Mouse (Mus musculus) midbrain, embryonic 13.5 days (tissue): ENCODE results near the gene Rad18. TPM values are rescaled to one million over a fixed set of nuclear protein-coding genes. Genes with fewer than 3 reads are reported as not detected.
A peak's percentile ranks its signal among the peaks of the same experiment; 100 is the strongest.

ENCODE experiments used
- ATAC-seq: fragments of 200-750 bp; cut with Nextera tagmentation; 2 replicates; pipeline ENCODE4 v1.8.0; 2017; ENCODE audit warnings: mild to moderate bottlenecking, moderate TSS enrichment, moderate library complexity
- H3K27ac ChIP-seq: fragments of 300-500 bp; sonication (generic); 2 replicates; pipeline ENCODE4 v1.5.1; 2015; ENCODE audit warnings: inconsistent platforms, mild to moderate bottlenecking, moderate library complexity
- H3K27me3 ChIP-seq: fragments of 300-500 bp; sonication (generic); 2 replicates; pipeline ENCODE4 v1.6.1; 2015; ENCODE audit warnings: mild to moderate bottlenecking, inconsistent platforms
- H3K36me3 ChIP-seq: fragments of 300-500 bp; sonication (generic); 2 replicates; pipeline ENCODE4 v1.6.1; 2015; ENCODE audit warnings: mild to moderate bottlenecking, inconsistent platforms
- H3K4me1 ChIP-seq: fragments of 300-500 bp; sonication (generic); replicated peaks from 2 replicates; pipeline ENCODE4 v1.6.1; 2015; ENCODE audit warnings: inconsistent platforms
- H3K4me2 ChIP-seq: fragments of 300-500 bp; sonication (generic); replicated peaks from 2 replicates; pipeline ENCODE4 v1.6.1; 2015; ENCODE audit warnings: moderate library complexity, mild to moderate bottlenecking, inconsistent platforms
- H3K4me3 ChIP-seq: fragments of 300-500 bp; sonication (generic); replicated peaks from 2 replicates; pipeline ENCODE4 v1.5.1; 2015; ENCODE audit warnings: mild to moderate bottlenecking, inconsistent platforms
- H3K9ac ChIP-seq: fragments of 300-500 bp; sonication (generic); replicated peaks from 2 replicates; pipeline ENCODE4 v1.6.1; 2015; ENCODE audit warnings: mild to moderate bottlenecking, inconsistent platforms
- H3K9me3 ChIP-seq: fragments of 300-500 bp; sonication (generic); 2 replicates; pipeline ENCODE4 v1.6.1; 2016; ENCODE audit warnings: mild to moderate bottlenecking, inconsistent platforms
- WGBS: fragments of 180-500 bp; shearing (Covaris S2); methylation state at CpG from one replicate; pipeline ENCODE4 v1.1.7; 2015; 5-methylcytosine and 5-hydroxymethylcytosine counted together
- polyA plus RNA-seq: library from polyadenylated mRNA; unstranded; fragments of >200 nt; fragmentation: Nextera tagmentation; extraction: Ambion mirVana; gene quantifications from 2 replicates; pipeline ENCODE4 v1.2.1, GENCODE M21; 2015

Rad18 gene
- 18.6 and 19.5 TPM in 2 replicates for polyA plus RNA-seq

DNA sequence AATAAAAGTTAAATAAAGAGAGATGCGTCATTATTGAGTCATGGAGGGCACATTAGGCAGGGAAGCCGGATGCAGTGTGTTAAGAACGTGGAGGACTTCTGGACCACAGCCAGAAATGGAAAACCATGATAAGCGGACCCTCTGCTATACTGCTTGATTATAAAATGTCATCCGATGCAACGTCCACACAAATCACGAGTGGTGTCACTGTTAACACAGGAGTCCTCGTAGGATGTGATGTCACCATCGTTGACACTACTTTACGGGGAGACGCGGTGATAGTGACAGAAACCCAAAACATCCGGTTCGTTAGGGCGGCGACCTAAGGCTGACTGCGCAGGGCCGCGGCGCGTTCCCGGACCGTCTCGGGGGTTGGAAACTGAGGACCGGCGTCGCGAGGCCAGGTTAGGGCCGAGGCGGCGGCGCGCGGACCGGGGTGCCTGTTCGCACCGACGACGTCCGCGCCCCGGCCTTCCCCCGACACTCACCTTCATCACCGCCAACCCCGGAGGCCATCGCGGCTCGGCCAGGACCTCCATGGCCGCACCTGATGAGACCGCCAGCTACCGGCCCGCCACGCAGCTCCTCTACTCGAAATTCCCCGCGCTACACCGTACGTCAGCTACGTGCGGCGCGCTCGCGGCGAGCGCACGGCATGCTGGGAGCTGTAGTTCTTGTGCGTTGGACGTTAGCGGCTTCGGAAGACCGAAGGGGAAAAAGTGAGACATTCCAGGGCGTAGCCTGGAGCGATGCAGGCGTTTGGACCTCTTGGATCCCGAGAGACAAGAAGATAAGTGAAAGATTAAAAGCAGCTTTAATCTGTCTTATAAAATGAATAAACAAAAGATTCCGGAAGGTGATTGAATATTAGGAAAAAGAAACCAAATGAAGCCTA lies at the start of gene Rad18:
TSS of gene Rad18 (minus strand) at position 631 of the 895 bp plus-strand sequence.
- Histone ChIP-seq H3K4me1 (peaks cover 16% of the 10 kb centered on the region), H3K27ac (no peak within 1 kb of the TSS), H3K9ac (peak within 1 kb of the TSS; percentile 63), H3K4me3 (peak within 1 kb of the TSS; percentile 74), H3K9me3 (no peaks in the 10 kb centered on the region), H3K27me3 (no peaks in the 10 kb centered on the region), H3K36me3 (no peaks in the 10 kb centered on the region), H3K4me2 (peak within 1 kb of the TSS; percentile 82)
- peak; percentile 96 for ATAC-seq
- under 1% methylated on average over 77 of the region's 77 CpGs for WGBS

DNA sequence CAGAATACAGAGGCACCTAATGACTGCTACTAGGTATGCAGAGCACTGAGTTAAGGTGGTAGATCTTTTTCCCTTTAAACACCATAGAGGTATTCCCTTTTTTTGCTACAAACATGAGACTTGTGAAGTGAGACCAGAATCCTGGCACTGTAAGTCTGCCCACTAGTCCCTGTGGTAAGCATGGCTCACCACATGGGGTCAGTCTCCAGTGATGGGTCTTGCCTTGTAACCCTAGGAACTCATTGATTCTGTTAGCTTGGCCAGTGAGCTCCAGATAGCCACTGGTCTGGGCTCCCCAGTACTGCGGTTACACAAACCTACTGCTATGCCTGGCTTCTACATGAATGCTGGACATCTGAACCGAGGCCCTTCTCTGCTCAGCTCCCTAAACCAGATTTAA lies 45.8 kb upstream of the Rad18 start:
- Histone ChIP-seq H3K27ac (no peak overlapping the region), H3K9ac (no peak overlapping the region), H3K9me3 (no peaks in the 10 kb centered on the region), H3K4me1 (no peaks in the 10 kb centered on the region), H3K36me3 (peaks cover 96% of the 10 kb centered on the region), H3K27me3 (no peaks in the 10 kb centered on the region), H3K4me3 (no peak overlapping the region), H3K4me2 (no peak overlapping the region)
- 92% methylated on average over 2 of the region's 2 CpGs for WGBS
- 0 out of 2 replicates have a peak, but pooled peaks have one; percentile 30 for ATAC-seq

DNA sequence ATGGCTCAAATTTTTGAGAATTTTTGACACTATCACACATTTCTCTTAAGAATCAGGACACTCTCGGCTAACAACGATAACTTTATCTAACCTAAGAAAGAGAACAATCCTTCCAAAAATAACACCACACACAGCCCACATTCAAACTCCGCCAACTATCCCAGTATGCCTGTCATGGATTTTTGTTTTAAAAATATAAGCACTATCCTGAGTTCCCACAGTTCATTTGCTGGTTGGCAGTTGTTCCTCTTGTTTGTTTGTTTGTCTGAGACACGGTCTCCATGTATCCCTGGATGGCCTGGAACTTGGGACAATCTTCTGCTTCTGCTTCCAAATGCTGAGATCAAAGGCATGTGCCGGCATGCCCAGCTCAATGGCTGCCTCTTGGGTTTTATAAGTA lies 45.3 kb upstream of the Rad18 start:
- WGBS = 92% methylated on average over 5 of the region's 5 CpGs
- no peak for ATAC-seq
- H3K27ac ChIP-seq = no peak overlapping the region
- no peaks in the 10 kb centered on the region for H3K9me3 ChIP-seq
- no peaks in the 10 kb centered on the region for H3K4me1 ChIP-seq
- H3K4me3 ChIP-seq = no peak overlapping the region
- H3K36me3 ChIP-seq = peaks cover 97% of the 10 kb centered on the region
- no peaks in the 10 kb centered on the region for H3K27me3 ChIP-seq
- no peak overlapping the region for H3K9ac ChIP-seq
- H3K4me2 ChIP-seq = no peak overlapping the region

DNA sequence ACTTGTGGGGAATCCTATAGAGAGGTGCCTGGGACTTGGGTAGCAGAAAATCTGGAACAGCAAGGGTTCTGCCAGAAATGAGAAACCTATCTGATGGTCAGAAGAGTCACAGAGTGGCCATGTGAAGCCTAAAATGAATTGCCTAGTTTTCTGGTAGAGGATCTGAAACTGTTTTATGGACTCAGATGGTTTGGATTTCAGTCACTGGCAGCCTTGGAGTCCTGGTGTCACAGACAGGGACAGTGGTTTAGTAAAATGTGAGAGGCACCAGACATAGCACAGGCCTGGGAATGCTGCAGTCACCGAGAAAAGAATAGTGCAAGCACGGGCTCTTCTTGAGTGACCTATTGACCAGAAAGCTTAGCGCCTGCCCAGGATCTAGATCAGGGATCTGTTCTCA lies 43.1 kb upstream of the Rad18 start:
- WGBS = 94% methylated on average over 3 of the region's 3 CpGs

DNA sequence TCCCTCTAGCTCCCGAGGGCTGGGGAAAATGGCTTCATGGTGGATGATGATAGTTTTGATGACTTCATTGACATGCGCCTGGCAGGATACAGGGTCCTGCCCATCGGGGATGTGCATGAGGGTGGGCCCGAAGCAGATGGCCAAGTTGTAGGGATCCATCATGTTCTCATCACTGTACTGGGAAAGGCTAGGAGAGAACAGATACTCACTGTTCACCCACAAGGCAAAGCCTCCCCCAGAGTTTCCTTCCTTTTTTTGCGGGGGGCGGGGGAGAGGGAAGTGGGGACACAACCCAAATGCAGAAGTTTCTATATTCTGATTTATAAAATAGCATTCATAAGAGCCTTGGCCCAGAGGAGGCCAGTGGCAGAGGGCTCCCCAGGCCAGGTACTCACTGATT lies 42.4 kb upstream of the Rad18 start:
- Histone ChIP-seq H3K27ac (no peak overlapping the region), H3K4me3 (no peak overlapping the region), H3K36me3 (peaks cover 95% of the 10 kb centered on the region), H3K27me3 (no peaks in the 10 kb centered on the region), H3K4me2 (no peak overlapping the region), H3K9me3 (no peaks in the 10 kb centered on the region), H3K4me1 (no peaks in the 10 kb centered on the region), H3K9ac (no peak overlapping the region)
- no peak for ATAC-seq
- WGBS = 83% methylated on average over 6 of the region's 6 CpGs

More for the DNA sequence above, 43.1 kb upstream of the Rad18 start:
- Histone ChIP-seq H3K9ac (no peak overlapping the region), H3K4me1 (no peaks in the 10 kb centered on the region), H3K4me3 (no peak overlapping the region), H3K27me3 (no peaks in the 10 kb centered on the region), H3K27ac (no peak overlapping the region), H3K4me2 (no peak overlapping the region), H3K9me3 (no peaks in the 10 kb centered on the region), H3K36me3 (peaks cover 96% of the 10 kb centered on the region)
- ATAC-seq = no peak

DNA sequence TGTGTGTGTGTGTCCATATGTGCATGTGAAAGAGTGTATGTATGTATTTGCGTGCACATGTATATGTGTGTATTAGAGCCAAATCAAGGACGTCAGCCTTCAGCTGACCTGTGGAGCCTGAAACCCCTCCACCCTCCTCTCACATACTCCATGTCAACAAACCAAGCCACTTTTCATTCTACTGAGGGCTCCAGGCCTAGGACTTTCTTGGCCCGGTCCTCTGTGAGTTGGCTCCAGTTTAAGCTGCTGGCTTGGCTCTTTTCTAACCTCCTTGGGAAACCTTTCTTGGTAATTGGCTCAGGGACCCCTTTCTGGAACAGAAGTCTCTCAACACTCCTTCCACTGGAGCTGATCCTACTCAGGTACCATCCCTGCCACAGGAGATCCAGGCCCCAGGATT lies 40.0 kb upstream of the Rad18 start:
- H3K9me3 ChIP-seq = no peaks in the 10 kb centered on the region
- no peak overlapping the region for H3K4me2 ChIP-seq
- H3K27ac ChIP-seq = no peak overlapping the region
- no peak for ATAC-seq
- peaks cover 95% of the 10 kb centered on the region for H3K36me3 ChIP-seq
- no peaks in the 10 kb centered on the region for H3K4me1 ChIP-seq
- 94% methylated on average over 3 of the region's 3 CpGs for WGBS
- no peak overlapping the region for H3K4me3 ChIP-seq
- H3K27me3 ChIP-seq = no peaks in the 10 kb centered on the region
- no peak overlapping the region for H3K9ac ChIP-seq

DNA sequence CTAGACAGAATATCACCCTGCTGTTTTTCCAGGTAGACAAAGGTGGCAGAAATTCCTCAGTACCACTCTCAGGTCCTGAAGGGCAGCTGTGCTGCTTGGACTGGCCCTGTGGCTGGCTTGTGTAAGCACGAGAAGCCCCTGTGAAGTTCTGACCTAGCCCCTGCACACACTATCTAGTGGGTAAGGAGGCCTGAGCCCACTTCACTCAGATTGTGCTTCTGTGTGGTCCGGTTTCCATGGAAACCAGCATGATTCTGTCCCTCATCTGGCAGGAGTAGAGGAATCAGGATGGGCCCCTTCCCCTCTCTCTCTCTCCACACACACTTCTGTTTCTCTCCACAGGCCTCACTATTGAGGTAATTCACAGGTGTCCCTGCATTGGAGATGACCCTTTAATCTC lies 38.6 kb upstream of the Rad18 start:
- Histone ChIP-seq H3K9ac (no peak overlapping the region), H3K27me3 (no peaks in the 10 kb centered on the region), H3K4me1 (peaks cover 3% of the 10 kb centered on the region), H3K9me3 (no peaks in the 10 kb centered on the region), H3K36me3 (peaks cover 96% of the 10 kb centered on the region), H3K4me2 (no peak overlapping the region), H3K4me3 (no peak overlapping the region), H3K27ac (no peak overlapping the region)
- 53% methylated on average over 2 of the region's 2 CpGs for WGBS
- peak; percentile 55; the same call in 1 of the 2 replicates for ATAC-seq

DNA sequence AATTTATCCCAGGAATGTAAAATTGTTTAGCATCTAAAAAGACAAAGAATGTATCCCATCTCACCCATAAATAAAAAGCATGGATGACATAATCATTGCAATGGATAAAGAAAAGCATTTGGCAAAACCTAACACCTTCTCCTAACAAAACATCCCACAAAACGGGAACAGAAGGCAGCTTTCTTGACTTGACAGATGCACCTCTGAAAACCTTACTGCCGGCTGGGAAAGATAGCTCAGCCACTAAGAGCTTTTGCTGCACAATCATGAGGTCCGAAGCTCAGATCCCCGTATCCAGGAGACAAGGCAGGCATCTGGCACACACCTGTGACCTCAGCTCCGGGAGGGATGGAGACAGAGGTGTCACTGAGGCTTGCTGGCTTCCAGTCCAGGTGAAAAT lies 37.5 kb upstream of the Rad18 start:
- Histone ChIP-seq H3K27ac (no peak overlapping the region), H3K4me3 (no peak overlapping the region), H3K4me1 (peaks cover 14% of the 10 kb centered on the region), H3K9me3 (no peaks in the 10 kb centered on the region), H3K27me3 (no peaks in the 10 kb centered on the region), H3K36me3 (peaks cover 93% of the 10 kb centered on the region), H3K9ac (no peak overlapping the region), H3K4me2 (no peak overlapping the region)
- WGBS = 86% methylated on average over 5 of the region's 5 CpGs
- no peak for ATAC-seq

DNA sequence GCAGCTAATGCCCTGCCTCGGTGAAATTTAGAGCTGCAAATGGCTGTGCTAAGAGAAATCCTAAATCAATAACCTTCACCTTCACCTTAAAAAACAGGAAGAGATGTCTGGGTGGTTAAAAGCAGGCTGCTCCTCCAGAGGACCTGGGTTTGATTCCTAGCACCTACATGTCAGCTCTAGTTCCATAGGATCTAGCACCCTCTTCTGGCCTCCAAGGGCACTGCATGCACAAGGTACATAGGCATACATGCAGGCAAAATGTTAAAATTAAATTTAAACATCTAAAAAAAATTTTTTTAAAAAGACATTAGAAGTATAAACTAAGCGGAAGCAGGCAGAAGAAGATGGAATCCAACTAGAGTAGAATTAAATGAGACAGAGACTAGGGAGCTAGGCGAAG lies 35.9 kb upstream of the Rad18 start:
- Histone ChIP-seq H3K9me3 (no peaks in the 10 kb centered on the region), H3K27me3 (no peaks in the 10 kb centered on the region), H3K4me2 (no peak overlapping the region), H3K36me3 (peaks cover 93% of the 10 kb centered on the region), H3K9ac (no peak overlapping the region), H3K4me3 (no peak overlapping the region), H3K27ac (no peak overlapping the region), H3K4me1 (peaks cover 22% of the 10 kb centered on the region)
- no peak for ATAC-seq
- WGBS = 97% methylated on average over 3 of the region's 3 CpGs

DNA sequence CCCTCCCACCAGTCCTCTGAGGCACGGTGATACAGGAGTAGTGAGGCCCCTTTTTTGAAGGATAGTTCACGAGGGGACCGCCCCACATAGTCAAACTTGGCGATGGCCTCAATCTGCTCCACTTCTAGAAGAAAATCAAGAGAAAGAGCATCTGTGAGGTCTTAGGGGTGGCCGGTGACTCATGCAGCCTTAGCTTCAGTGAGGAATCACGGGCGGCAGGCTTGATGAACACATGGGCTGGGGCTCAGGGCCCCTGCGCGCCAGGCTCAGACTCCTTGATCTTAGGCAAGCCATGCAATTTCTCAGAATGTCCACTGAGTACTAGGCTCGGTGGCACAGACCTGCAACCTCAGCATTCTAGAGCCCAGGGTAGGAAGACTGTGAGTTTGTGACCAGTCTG lies 34.9 kb upstream of the Rad18 start:
- H3K36me3 ChIP-seq = peaks cover 94% of the 10 kb centered on the region
- 96% methylated on average over 10 of the region's 10 CpGs for WGBS
- ATAC-seq = no peak

DNA sequence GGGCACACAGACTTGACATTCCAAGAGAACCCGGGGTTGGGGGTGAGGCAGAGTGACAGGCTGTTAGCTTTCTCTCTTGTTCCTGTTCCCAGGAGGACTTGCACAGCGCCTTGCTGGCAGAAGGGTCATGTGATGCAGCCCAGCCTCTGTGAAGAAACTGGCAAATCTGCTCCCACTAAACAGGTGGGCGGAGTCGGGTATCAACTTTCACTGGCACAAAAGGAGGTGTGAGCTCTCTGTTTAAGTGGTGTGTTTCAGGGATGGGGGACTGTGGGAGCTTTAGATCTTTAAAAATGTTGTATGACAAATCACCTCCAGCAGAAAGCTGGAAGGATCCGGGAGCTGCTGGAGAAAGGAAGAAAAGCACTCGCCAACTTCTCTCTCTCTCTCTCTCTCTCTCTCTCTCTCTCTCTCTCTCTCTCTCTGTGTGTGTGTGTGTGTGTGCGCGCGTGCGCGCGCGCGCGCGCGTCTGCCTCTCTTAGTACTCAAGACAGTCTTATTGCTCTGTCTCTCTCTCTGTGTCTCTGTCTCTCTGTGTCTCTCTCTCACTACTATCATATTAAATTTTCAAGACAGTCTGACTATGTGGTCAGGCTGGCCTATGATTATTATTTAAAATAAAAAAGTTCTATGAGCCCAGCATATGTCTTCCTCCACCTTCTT lies 32.4 kb upstream of the Rad18 start:
- H3K36me3 ChIP-seq = peaks cover 95% of the 10 kb centered on the region

More for the DNA sequence above, 34.9 kb upstream of the Rad18 start:
- Histone ChIP-seq H3K9me3 (no peaks in the 10 kb centered on the region), H3K27me3 (no peaks in the 10 kb centered on the region), H3K4me2 (no peak overlapping the region), H3K9ac (no peak overlapping the region), H3K4me3 (no peak overlapping the region), H3K4me1 (peaks cover 22% of the 10 kb centered on the region), H3K27ac (no peak overlapping the region)

DNA sequence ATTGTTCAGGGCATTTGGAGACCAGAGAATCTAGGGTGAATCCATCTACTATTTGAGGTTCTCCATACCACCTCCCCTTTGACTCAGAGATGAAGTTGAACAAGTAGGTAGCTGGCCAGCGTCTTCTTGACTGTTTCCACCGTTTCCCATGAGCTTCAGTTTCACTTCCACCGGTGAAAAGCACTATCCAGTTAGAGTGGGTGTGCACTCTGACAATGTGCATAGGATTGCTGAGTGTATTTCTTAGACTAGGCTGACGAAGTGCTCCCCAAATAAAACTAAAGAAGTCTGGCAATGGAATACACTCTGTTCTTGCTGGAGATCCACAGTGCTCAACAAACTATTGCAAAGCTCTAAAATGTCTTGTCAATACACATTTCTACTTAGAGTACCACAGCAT lies 29.0 kb upstream of the Rad18 start:
- 97% methylated on average over 4 of the region's 4 CpGs for WGBS
- no peak overlapping the region for H3K4me3 ChIP-seq
- peaks cover 93% of the 10 kb centered on the region for H3K36me3 ChIP-seq
- no peaks in the 10 kb centered on the region for H3K9me3 ChIP-seq
- peaks cover 22% of the 10 kb centered on the region for H3K4me1 ChIP-seq
- no peak for ATAC-seq
- H3K9ac ChIP-seq = no peak overlapping the region
- H3K4me2 ChIP-seq = no peak overlapping the region
- H3K27ac ChIP-seq = no peak overlapping the region
- H3K27me3 ChIP-seq = no peaks in the 10 kb centered on the region

More for the DNA sequence above, 32.4 kb upstream of the Rad18 start:
- no peak overlapping the region for H3K9ac ChIP-seq
- peak overlapping the region; percentile 25 for H3K27ac ChIP-seq
- no peaks in the 10 kb centered on the region for H3K27me3 ChIP-seq
- H3K4me1 ChIP-seq = peaks cover 22% of the 10 kb centered on the region
- no peaks in the 10 kb centered on the region for H3K9me3 ChIP-seq
- H3K4me3 ChIP-seq = no peak overlapping the region
- no peak overlapping the region for H3K4me2 ChIP-seq
- peak; percentile 73 for ATAC-seq
- 9% methylated on average over 17 of the region's 17 CpGs for WGBS
